Mouse (Mus musculus) MEL (cell line): ENCODE data around the gene Wdfy3. TPM values are rescaled to one million over a fixed set of nuclear protein-coding genes. Genes with fewer than 3 reads are reported as not detected.
"Not testable (repeated sequence)": the region's sequence is repeated elsewhere in the genome, so short reads cannot be mapped to it uniquely, and the experiment has no call there.

Source experiments
- DNase-seq: peaks from one replicate; pipeline ENCODE4 v3.0.0; 2011; ENCODE audit warnings: low read depth, low spot score
- H3K27ac ChIP-seq: 2 replicates; pipeline ENCODE4 v1.5.1; 2012; ENCODE audit warnings: low read depth, mild to moderate bottlenecking, control low read depth, low read length, moderate library complexity; ENCODE audit not compliant: control insufficient read depth
- H3K27me3 ChIP-seq, 2 experiments: fragments of 150-350 bp in 1 of 2; sonication (generic) in 1 of 2; 2 replicates each; pipeline ENCODE4 v1.6.1; 2012; ENCODE audit warnings: low read length in 2 of 2, mild to moderate bottlenecking in 2 of 2, improper control_type of control experiment in 1 of 2, moderate library complexity in 1 of 2; ENCODE audit not compliant: insufficient read depth in 2 of 2, control insufficient read depth in 1 of 2
- H3K36me3 ChIP-seq, 2 experiments: 2 replicates each; pipeline ENCODE4 v1.6.1; 2012 to 2014; ENCODE audit warnings: low read length in 2 of 2, improper control_type of control experiment in 1 of 2, inconsistent platforms in 1 of 2, mild to moderate bottlenecking in 1 of 2; ENCODE audit not compliant: insufficient read depth in 2 of 2, control insufficient read depth in 1 of 2
- H3K4me1 ChIP-seq, 2 experiments: fragments of 150-350 bp in 1 of 2; sonication (generic) in 1 of 2; 2 replicates each; pipeline ENCODE4 v1.6.1; 2012; ENCODE audit warnings: low read length in 2 of 2, improper control_type of control experiment in 1 of 2, mild to moderate bottlenecking in 1 of 2; ENCODE audit not compliant: insufficient read depth in 2 of 2, control insufficient read depth in 1 of 2
- H3K4me3 ChIP-seq, 2 experiments: fragments of 150-350 bp in 1 of 2; sonication (generic) in 1 of 2; 2 replicates each; pipeline ENCODE4 v1.5.1; 2012; ENCODE audit warnings: low read depth in 2 of 2, low read length in 2 of 2, mild to moderate bottlenecking in 2 of 2, moderate library complexity in 2 of 2, control low read depth in 1 of 2, improper control_type of control experiment in 1 of 2; ENCODE audit not compliant: control insufficient read depth in 1 of 2, insufficient read depth in 1 of 2
- H3K79me2 ChIP-seq: 2 replicates; pipeline ENCODE4 v1.6.1; 2012; ENCODE audit warnings: mild to moderate bottlenecking, low read length, moderate library complexity; ENCODE audit not compliant: control insufficient read depth, poor library complexity, insufficient read depth
- H3K9ac ChIP-seq: 2 replicates; pipeline ENCODE4 v1.6.1; 2012; ENCODE audit warnings: low read depth, mild to moderate bottlenecking, control low read depth, low read length, moderate library complexity; ENCODE audit not compliant: control insufficient read depth, poor library complexity, severe bottlenecking
- H3K9me3 ChIP-seq: fragments of 150-350 bp; sonication (generic); replicated peaks from 2 replicates; pipeline ENCODE4 v1.6.1; 2012; ENCODE audit warnings: mild to moderate bottlenecking, low read length, improper control_type of control experiment, moderate library complexity; ENCODE audit not compliant: insufficient read depth
- BHLHE40 ChIP-seq: IDR thresholded peaks from 2 replicates; pipeline ENCODE4 v1.6.1; 2012; ENCODE audit warnings: low read depth, mild to moderate bottlenecking, inconsistent platforms, low read length, improper control_type of control experiment, borderline replicate concordance
- CTCF ChIP-seq, 3 experiments: IDR thresholded peaks in 2 of 3; conservative IDR thresholded peaks in 1 of 3; 2 replicates each; pipeline ENCODE4 v1.5.1; 2011 to 2012; ENCODE audit warnings: low read length in 3 of 3, low read depth in 2 of 3, mild to moderate bottlenecking in 2 of 3, improper control_type of control experiment in 1 of 3, inconsistent platforms in 1 of 3, mixed read lengths in 1 of 3, moderate library complexity in 1 of 3; ENCODE audit not compliant: control insufficient read depth in 1 of 3, insufficient read depth in 1 of 3, poor library complexity in 1 of 3, severe bottlenecking in 1 of 3
- E2F4 ChIP-seq: IDR thresholded peaks from 2 replicates; pipeline ENCODE4 v1.6.1; 2011; ENCODE audit warnings: low read depth, low read length, improper control_type of control experiment, borderline replicate concordance
- EP300 ChIP-seq, 2 experiments: IDR thresholded peaks; 2 replicates each; pipeline ENCODE4 v1.6.1; 2011; ENCODE audit warnings: improper control_type of control experiment in 2 of 2, low read length in 2 of 2, low read depth in 1 of 2, mild to moderate bottlenecking in 1 of 2
- ETS1 ChIP-seq: IDR thresholded peaks from 2 replicates; pipeline ENCODE4 v1.6.1; 2012; ENCODE audit warnings: low read depth, mild to moderate bottlenecking, inconsistent platforms, low read length, improper control_type of control experiment, moderate library complexity
- GABPA ChIP-seq: IDR thresholded peaks from 2 replicates; pipeline ENCODE4 v1.6.1; 2012; ENCODE audit warnings: low read depth, mild to moderate bottlenecking, inconsistent platforms, low read length, improper control_type of control experiment, moderate library complexity
- HCFC1 ChIP-seq: IDR thresholded peaks from 2 replicates; pipeline ENCODE4 v1.6.1; 2012; ENCODE audit warnings: low read depth, mild to moderate bottlenecking, inconsistent platforms, low read length, improper control_type of control experiment, moderate library complexity
- JUND ChIP-seq: IDR thresholded peaks from 2 replicates; pipeline ENCODE4 v1.6.1; 2011; ENCODE audit warnings: low read depth, mild to moderate bottlenecking, improper control_type of control experiment, low read length
- KAT2A ChIP-seq: conservative IDR thresholded peaks from 2 replicates; pipeline ENCODE4 v1.6.1; 2012; ENCODE audit warnings: low read depth, low read length, improper control_type of control experiment, inconsistent platforms
- MAFK ChIP-seq: IDR thresholded peaks from 2 replicates; pipeline ENCODE4 v1.6.1; 2011; ENCODE audit warnings: low read depth, mild to moderate bottlenecking, low read length, improper control_type of control experiment, borderline replicate concordance
- MAX ChIP-seq: IDR thresholded peaks from 2 replicates; pipeline ENCODE4 v1.6.1; 2011; ENCODE audit warnings: low read length, improper control_type of control experiment
- MAZ ChIP-seq: IDR thresholded peaks from 2 replicates; pipeline ENCODE4 v1.6.1; 2012; ENCODE audit warnings: low read depth, mild to moderate bottlenecking, inconsistent platforms, low read length, improper control_type of control experiment
- MYB ChIP-seq: IDR thresholded peaks from 2 replicates; pipeline ENCODE4 v1.6.1; 2011; ENCODE audit warnings: mild to moderate bottlenecking, low read depth, low read length, improper control_type of control experiment
- MYC ChIP-seq: IDR thresholded peaks from 2 replicates; pipeline ENCODE4 v1.6.1; 2011; ENCODE audit warnings: low read depth, mild to moderate bottlenecking, low read length, improper control_type of control experiment, moderate library complexity
- NRF1 ChIP-seq: IDR thresholded peaks from 2 replicates; pipeline ENCODE4 v1.6.1; 2014; ENCODE audit warnings: low read depth, mild to moderate bottlenecking, inconsistent platforms, low read length, improper control_type of control experiment, moderate library complexity; ENCODE audit not compliant: poor library complexity, insufficient read depth, severe bottlenecking
- RAD21 ChIP-seq: IDR thresholded peaks from 2 replicates; pipeline ENCODE4 v1.6.1; 2011; ENCODE audit warnings: mild to moderate bottlenecking, low read depth, low read length, improper control_type of control experiment
- TAL1 ChIP-seq: IDR thresholded peaks from 2 replicates; pipeline ENCODE4 v1.6.1; 2012; ENCODE audit warnings: mild to moderate bottlenecking, inconsistent platforms, low read length, moderate library complexity, mixed read lengths
- TCF12 ChIP-seq: IDR thresholded peaks from 2 replicates; pipeline ENCODE4 v1.6.1; 2014; ENCODE audit warnings: low read depth, mild to moderate bottlenecking, inconsistent platforms, low read length, improper control_type of control experiment, moderate library complexity
- UBTF ChIP-seq: IDR thresholded peaks from 2 replicates; pipeline ENCODE4 v1.6.1; 2012; ENCODE audit warnings: low read depth, mild to moderate bottlenecking, inconsistent platforms, low read length, improper control_type of control experiment, moderate library complexity, borderline replicate concordance; ENCODE audit not compliant: insufficient read depth
- USF1 ChIP-seq: IDR thresholded peaks from 2 replicates; pipeline ENCODE4 v1.6.1; 2014; ENCODE audit warnings: low read depth, mild to moderate bottlenecking, inconsistent platforms, low read length, improper control_type of control experiment, moderate library complexity
- USF2 ChIP-seq, 2 experiments: IDR thresholded peaks; 2 replicates each; pipeline ENCODE4 v1.6.1; 2011 to 2012; ENCODE audit warnings: improper control_type of control experiment in 2 of 2, low read length in 2 of 2, borderline replicate concordance in 1 of 2, inconsistent platforms in 1 of 2, low read depth in 1 of 2, mild to moderate bottlenecking in 1 of 2; ENCODE audit not compliant: insufficient read depth in 1 of 2
- polyA plus RNA-seq, 2 experiments: library from polyadenylated mRNA; stranded (reverse) in 1 of 2; unstranded in 1 of 2; fragments of >175 nt in 1 of 2; fragments of >200 nt in 1 of 2; gene quantifications; 2 replicates each; pipeline versions ENCODE4 v1.2.1 to v1.2.4; 2012; ENCODE audit warnings: low replicate concordance in 2 of 2, low read depth in 1 of 2; ENCODE audit not compliant: insufficient read length in 2 of 2, insufficient read depth in 1 of 2, missing spikeins in 1 of 2
- total RNA-seq: library from RNA; depleted of rRNA; stranded (reverse); fragments of 300-350 nt; gene quantifications from 2 replicates; pipeline ENCODE4 v1.2.3, GENCODE M21; 2012

The Wdfy3 gene
- total and polyA plus RNA-seq, 3 experiments: 10.0 to 21.3 (median 11.9) TPM

DNA sequence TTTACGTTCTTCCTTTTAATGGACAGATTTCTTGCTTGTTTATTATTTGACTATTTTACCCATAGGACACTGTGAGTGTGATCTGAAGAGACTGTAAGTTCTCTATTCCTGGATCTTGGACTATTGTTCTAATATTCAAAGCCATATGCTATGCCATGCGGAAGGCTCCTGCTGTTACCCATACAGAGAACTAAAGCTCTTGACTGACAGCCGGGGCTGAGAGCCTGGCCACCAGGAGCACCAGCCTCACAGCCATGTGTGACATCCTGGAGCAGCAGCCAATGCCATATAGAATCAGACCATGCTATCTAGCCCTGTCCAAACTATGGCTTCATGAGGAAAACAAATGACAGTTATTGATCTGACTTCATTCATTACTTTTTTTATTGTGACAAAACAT is 36.2 kb upstream of the Wdfy3 start:
- Histone ChIP-seq H3K27ac (no peak overlapping the region), H3K27me3 (no peaks in the 10 kb centered on the region; a peak in 1 of 4 replicates), H3K9me3 (no peaks in the 10 kb centered on the region), H3K36me3 (no peaks in the 10 kb centered on the region), H3K4me1 (no peaks in the 10 kb centered on the region), H3K79me2 (no peaks in the 10 kb centered on the region), H3K9ac (no peak overlapping the region), H3K4me3 (no peak overlapping the region)
- TF ChIP-seq JUND: no peak
- no peak for TF ChIP-seq NRF1
- TF ChIP-seq CTCF (IDR thresholded peaks at IDR 0.05 in 2 of 3, conservative IDR thresholded peaks at IDR 0.05 in 1 of 3; ENCODE audit: control insufficient read depth in 1 of 3, insufficient read depth in 1 of 3, low read depth in 2 of 3, low read length in 3 of 3, poor library complexity in 1 of 3, severe bottlenecking in 1 of 3): no peak
- TF ChIP-seq KAT2A: no peak
- TF ChIP-seq MYB: no peak
- TF ChIP-seq USF1: no peak
- no peak for DNase-seq

GRCm38 (mm10) chr5:102101815-102102214 is 32.1 kb upstream of the Wdfy3 start:
- not testable (repeated sequence) for DNase-seq, H3K27me3 ChIP-seq, H3K9ac ChIP-seq, H3K9me3 ChIP-seq, H3K4me1 ChIP-seq, H3K4me3 ChIP-seq, H3K36me3 ChIP-seq, H3K27ac ChIP-seq, H3K79me2 ChIP-seq

DNA sequence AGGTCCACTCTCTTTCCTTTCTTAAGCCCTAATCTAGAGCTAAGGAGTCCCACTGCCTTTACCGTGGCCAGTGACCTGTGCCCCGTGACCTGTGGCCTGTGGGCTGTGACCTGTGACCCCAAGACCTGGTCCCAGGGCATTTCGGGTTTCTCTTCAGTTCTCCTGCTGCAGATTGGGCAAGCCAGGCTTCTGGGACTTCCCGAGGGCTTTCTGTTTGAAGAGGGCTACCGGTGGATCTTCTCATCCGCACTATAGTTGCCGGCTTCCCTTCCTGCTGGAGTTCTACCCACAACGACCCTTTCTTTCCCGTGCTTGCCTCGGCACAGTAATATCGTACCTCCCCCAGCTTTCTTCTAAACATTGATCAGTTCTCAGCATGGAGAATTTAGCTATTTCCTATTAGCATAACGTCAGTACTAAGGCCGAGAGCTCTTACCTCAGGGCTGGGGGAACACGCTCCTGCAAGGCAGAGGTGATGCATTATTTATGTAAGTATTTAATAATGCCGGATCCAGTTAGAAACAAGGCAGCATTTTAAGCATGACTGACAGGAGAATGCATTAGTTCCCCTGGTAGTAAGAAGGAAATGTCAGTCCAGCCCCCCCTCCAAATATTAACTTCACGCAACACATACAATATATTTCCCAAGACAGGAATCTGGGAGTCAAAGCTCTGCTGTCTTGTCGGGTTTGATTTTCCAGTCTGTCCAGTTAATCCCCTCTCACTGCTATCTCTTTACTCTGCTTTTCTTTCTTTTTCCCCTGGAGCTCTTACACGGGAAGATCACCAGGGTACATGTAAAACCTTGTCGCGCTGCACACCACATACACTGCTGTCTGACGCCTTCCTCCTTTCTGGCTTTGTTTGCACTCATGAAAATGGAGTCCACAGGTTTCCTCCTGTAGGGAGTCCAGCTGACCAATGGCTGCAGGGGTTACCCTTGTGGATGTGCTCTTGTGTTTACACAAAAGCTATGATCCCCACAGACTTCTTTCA is 30.8 kb upstream of the Wdfy3 start:
- Histone ChIP-seq H3K36me3 (no peaks in the 10 kb centered on the region), H3K9me3 (no peaks in the 10 kb centered on the region), H3K27ac (no peak overlapping the region)

More for the DNA sequence above, 30.8 kb upstream of the Wdfy3 start:
- no peaks in the 10 kb centered on the region for H3K4me1 ChIP-seq
- H3K79me2 ChIP-seq: no peaks in the 10 kb centered on the region
- H3K9ac ChIP-seq: no peak overlapping the region
- DNase-seq: no peak
- no peak for TF ChIP-seq TCF12
- TF ChIP-seq USF2 (IDR thresholded peaks at IDR 0.05; ENCODE audit: borderline replicate concordance in 1 of 2, insufficient read depth in 1 of 2, low read depth in 1 of 2, low read length in 2 of 2): no peak
- no peak for TF ChIP-seq HCFC1
- TF ChIP-seq BHLHE40: no peak
- no peak for TF ChIP-seq MAZ
- no peak for TF ChIP-seq E2F4
- TF ChIP-seq RAD21: no peak
- no peak for TF ChIP-seq ETS1
- no peak for TF ChIP-seq CTCF (IDR thresholded peaks at IDR 0.05 in 2 of 3, conservative IDR thresholded peaks at IDR 0.05 in 1 of 3; ENCODE audit: control insufficient read depth in 1 of 3, insufficient read depth in 1 of 3, low read depth in 2 of 3, low read length in 3 of 3, poor library complexity in 1 of 3, severe bottlenecking in 1 of 3)
- TF ChIP-seq JUND: no peak
- no peak for TF ChIP-seq MAFK
- no peak for TF ChIP-seq GABPA
- no peak for TF ChIP-seq MYC
- TF ChIP-seq TAL1: no peak
- no peak for TF ChIP-seq MAX
- TF ChIP-seq MYB: no peak
- no peak for TF ChIP-seq UBTF
- no peak for TF ChIP-seq EP300 (IDR thresholded peaks at IDR 0.05; ENCODE audit: low read depth in 1 of 2, low read length in 2 of 2)
- no peaks in the 10 kb centered on the region for H3K27me3 ChIP-seq
- no peak overlapping the region for H3K4me3 ChIP-seq
